Comparison of ENCODE assay signal across 8 mouse cellular contexts in the genomic region with DNA sequence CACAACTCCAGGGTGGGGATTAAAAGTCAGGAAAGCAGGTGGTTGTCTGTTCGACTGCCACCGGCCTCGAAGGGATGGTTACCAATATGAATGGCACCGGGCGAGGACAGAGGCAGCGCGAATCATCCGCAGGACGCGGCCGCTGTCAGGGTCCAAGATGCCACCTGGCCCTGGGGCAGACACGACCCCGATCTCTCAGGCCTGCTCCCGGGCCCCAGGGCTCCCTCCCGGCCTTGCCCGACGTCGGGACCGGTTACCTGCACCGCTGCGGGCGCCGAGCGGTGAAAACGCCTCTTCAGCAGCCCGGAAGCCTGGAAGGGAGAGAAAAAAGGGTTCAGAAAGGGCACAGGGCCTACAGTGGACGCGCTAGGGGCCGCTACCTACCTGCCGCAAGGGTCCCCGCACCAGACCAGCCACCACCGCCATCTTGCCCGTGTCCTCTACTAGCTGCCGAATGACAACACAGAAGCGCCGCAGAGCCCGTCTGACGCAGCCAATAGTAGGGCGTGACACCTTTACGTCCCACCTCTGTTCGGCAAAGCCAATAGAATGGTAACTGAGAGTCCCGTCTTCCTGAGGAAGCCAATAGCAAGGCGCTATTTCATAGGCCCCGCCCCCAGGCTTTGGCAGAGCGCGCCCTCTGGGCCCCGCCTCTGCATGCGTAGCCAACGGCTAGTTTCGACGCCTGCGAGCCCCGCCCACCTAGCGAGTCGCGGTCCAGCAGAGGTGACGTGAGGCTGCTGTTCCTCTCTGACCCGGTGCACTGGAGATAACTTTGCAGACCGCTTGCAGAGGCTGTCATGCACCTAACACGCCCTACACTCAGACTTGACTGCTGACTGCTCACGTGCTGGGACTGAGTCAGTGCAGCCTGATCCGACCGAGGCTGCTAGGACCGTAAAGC. TPM values are rescaled to one million over a fixed set of nuclear protein-coding genes. Genes with fewer than 3 reads are reported as not detected.
DNase-seq lines count a peak whose midpoint lies in the region; ATAC-seq lines count a peak whose summit lies in the region.

TSS of gene Pdhb (minus strand) at position 519 of the 904 bp plus-strand sequence.

- ATAC-seq in hindbrain, embryonic 11.5 days (ENCODE audit: low FRiP score): peak; percentile 100

- H3K9me3 ChIP-seq in hindbrain, embryonic 11.5 days (ENCODE audit: control insufficient read depth, low read length): no peaks in the 10 kb centered on the region

- peak within 1 kb of the TSS; percentile 54 for H3K27ac ChIP-seq in hindbrain, embryonic 11.5 days (ENCODE audit: low read depth, low read length)

- no peaks in the 10 kb centered on the region for H3K27me3 ChIP-seq in hindbrain, embryonic 11.5 days (ENCODE audit: control insufficient read depth, insufficient read depth, low read length)

- WGBS in hindbrain, embryonic 11.5 days: under 1% methylated on average over 64 of the region's 64 CpGs

- peak; percentile 99 for DNase-seq in Muller cell, postnatal 12 days (ENCODE audit: inconsistent ontology term)
- peak; percentile 100 for DNase-seq in cerebellum, adult 9-11 months
- peak; percentile 99 for DNase-seq in frontal cortex, adult 2 months (ENCODE audit: extremely low spot score in 1 of 2, low spot score in 1 of 2)
- DNase-seq in hindbrain, embryonic 11.5 days (ENCODE audit: low spot score): peak; percentile 100
- DNase-seq in layer of hippocampus, postnatal 10 days (ENCODE audit: low spot score in 2 of 2): peak; percentile 98 to 99
- peak; percentile 100 for DNase-seq in lung, postnatal 10 days
- DNase-seq in ovary, postnatal 36 days (ENCODE audit: low spot score): peak; percentile 98
- peak; percentile 98 for DNase-seq in thymus, postnatal 25 days

- peak within 1 kb of the TSS; percentile 80 for H3K9ac ChIP-seq in hindbrain, embryonic 11.5 days (ENCODE audit: low read depth, low read length)

- no peaks in the 10 kb centered on the region; the same call in 1 of the 2 replicates for H3K4me1 ChIP-seq in hindbrain, embryonic 11.5 days (replicated peaks; ENCODE audit: control insufficient read depth, insufficient read depth, low read length)

- H3K4me2 ChIP-seq in hindbrain, embryonic 11.5 days (replicated peaks; ENCODE audit: low read depth, low read length): peak within 1 kb of the TSS; percentile 79

- peak within 1 kb of the TSS; percentile 76 for H3K4me3 ChIP-seq in hindbrain, embryonic 11.5 days (ENCODE audit: low read depth, low read length)

- peaks cover 10% of the 10 kb centered on the region for H3K36me3 ChIP-seq in hindbrain, embryonic 11.5 days (ENCODE audit: control insufficient read depth, insufficient read depth, low read length)

RNA-seq across cellular contexts. Expression of gene Pdhb, which starts in this region (rescaled TPM):
- 220 and 233 TPM in 2 replicates for polyA plus RNA-seq in frontal cortex, adult 2 months (2012; rRNA removed)
- polyA plus RNA-seq in hindbrain, embryonic 11.5 days (2014; fragmentation: Nextera tagmentation; extraction: Ambion mirVana): 228 and 233 TPM in 2 replicates
- total RNA-seq in layer of hippocampus, postnatal 10 days (2021): 100 to 1,000 TPM; 176 to 183 TPM

Comparison
In these comparisons a context has a peak if more than half of its experiments do, and no peak if none do; other contexts are left out.
1. Peak in every context shown above with its lines: DNase-seq, ATAC-seq, H3K4me3 ChIP-seq and H3K27ac ChIP-seq.